Mouse (Mus musculus): ENCODE measurements at regions not wholly inside any gene's neighbourhood (a gene's known extent, or its start where the extent isn't known, plus 50 kb on each side); places are given as distances from the start of the nearest gene placed in this dataset.

GRCm38 (mm10) chr9:98791709-98792108 lies 50.6 kb upstream of the Prr23a1 start:
- DNase-seq (ENCODE audit: low spot score in 2 of 2) = no peak

- DNase-seq (ENCODE audit: low spot score in 2 of 2) = peak; percentile 4
Measured at GRCm38 (mm10) chr9:98773651-98774185, 68.6 kb upstream of the Prr23a1 start.

- DNase-seq (ENCODE audit: low spot score in 2 of 2) = no peak
Measured at GRCm38 (mm10) chr9:98773212-98773611, 69.1 kb upstream of the Prr23a1 start.

- DNase-seq (ENCODE audit: low spot score in 2 of 2) = no peak
Measured at GRCm38 (mm10) chr9:98754764-98755163, 87.5 kb upstream of the Prr23a1 start.

GRCm38 (mm10) chr9:98753356-98753953 lies 88.8 kb upstream of the Prr23a1 start:
- no peak for DNase-seq (ENCODE audit: low spot score in 2 of 2)

GRCm38 (mm10) chr9:98743785-98744184 lies 98.5 kb upstream of the Prr23a1 start:
- no peak for DNase-seq (ENCODE audit: low spot score in 2 of 2)

- DNase-seq (ENCODE audit: low spot score in 2 of 2) = no peak
Measured at GRCm38 (mm10) chr9:98727276-98727860, 114.9 kb upstream of the Prr23a1 start.

GRCm38 (mm10) chr9:98726638-98727037 lies 115.7 kb upstream of the Prr23a1 start:
- DNase-seq (ENCODE audit: low spot score in 2 of 2) = no peak

GRCm38 (mm10) chr9:98722885-98723284 lies 119.4 kb upstream of the Prr23a1 start:
- DNase-seq (ENCODE audit: low spot score in 2 of 2) = no peak

GRCm38 (mm10) chr9:98721381-98721780 lies 119.9 kb upstream of the Mrps22 start:
- no peak for DNase-seq (ENCODE audit: low spot score in 2 of 2)

GRCm38 (mm10) chr9:98717701-98718270 lies 116.3 kb upstream of the Mrps22 start:
- DNase-seq (ENCODE audit: low spot score in 2 of 2) = no peak

GRCm38 (mm10) chr9:98714661-98715060 lies 113.2 kb upstream of the Mrps22 start:
- DNase-seq (ENCODE audit: low spot score in 2 of 2) = no peak

- no peak for DNase-seq (ENCODE audit: low spot score in 2 of 2)
Measured at GRCm38 (mm10) chr9:98712826-98713225, 111.4 kb upstream of the Mrps22 start.

- DNase-seq (ENCODE audit: low spot score in 2 of 2) = no peak
Measured at GRCm38 (mm10) chr9:98712023-98712563, 110.6 kb upstream of the Mrps22 start.

- no peak for DNase-seq (ENCODE audit: low spot score in 2 of 2)
Measured at GRCm38 (mm10) chr9:98710155-98710710, 108.8 kb upstream of the Mrps22 start.

GRCm38 (mm10) chr9:98708001-98708680 lies 106.7 kb upstream of the Mrps22 start:
- DNase-seq (ENCODE audit: low spot score in 2 of 2) = no peak

GRCm38 (mm10) chr9:98707491-98707890 lies 106.0 kb upstream of the Mrps22 start:
- no peak for DNase-seq (ENCODE audit: low spot score in 2 of 2)

- no peak for DNase-seq (ENCODE audit: low spot score in 2 of 2)
Measured at GRCm38 (mm10) chr9:98704131-98704530, 102.7 kb upstream of the Mrps22 start.

- DNase-seq (ENCODE audit: low spot score in 2 of 2) = no peak
Measured at GRCm38 (mm10) chr9:98703331-98703730, 101.9 kb upstream of the Mrps22 start.

GRCm38 (mm10) chr9:98700571-98700970 lies 99.1 kb upstream of the Mrps22 start:
- no peak for DNase-seq (ENCODE audit: low spot score in 2 of 2)

GRCm38 (mm10) chr9:98697155-98697554 lies 95.7 kb upstream of the Mrps22 start:
- no peak for DNase-seq (ENCODE audit: low spot score in 2 of 2)

GRCm38 (mm10) chr9:98695035-98695434 lies 93.6 kb upstream of the Mrps22 start:
- DNase-seq (ENCODE audit: low spot score in 2 of 2) = no peak

Measured in frontal cortex, postnatal 14 days (tissue).